Mouse (Mus musculus) embryonic facial prominence, embryonic 11.5 days (tissue): ENCODE data around the gene Mpp3. TPM values are rescaled to one million over a fixed set of nuclear protein-coding genes. Genes with fewer than 3 reads are reported as not detected.

Experiments used
- ATAC-seq: fragments of 200-750 bp; cut with Nextera tagmentation; replicated peaks from 2 replicates; pipeline ENCODE4 v1.8.0; 2017; ENCODE audit warnings: low read depth; ENCODE audit not compliant: insufficient number of reproducible peaks, low FRiP score, low TSS enrichment
- DNase-seq: peaks from one replicate; pipeline ENCODE4 v3.0.0-alpha.2; 2015; ENCODE audit warnings: low spot score
- H3K27ac ChIP-seq: fragments of 300-500 bp; sonication (generic); replicated peaks from 2 replicates; pipeline ENCODE4 v1.5.1; 2014; ENCODE audit warnings: mild to moderate bottlenecking, low read depth, low read length, control low read depth
- H3K27me3 ChIP-seq: fragments of 300-500 bp; sonication (generic); 2 replicates; pipeline ENCODE4 v1.6.1; 2014; ENCODE audit warnings: mild to moderate bottlenecking, low read length, moderate library complexity, mixed read lengths; ENCODE audit not compliant: control insufficient read depth, insufficient read depth
- H3K36me3 ChIP-seq: fragments of 300-500 bp; sonication (generic); replicated peaks from 2 replicates; pipeline ENCODE4 v1.6.1; 2014; ENCODE audit warnings: low read depth, mild to moderate bottlenecking, low read length, moderate library complexity, mixed read lengths; ENCODE audit not compliant: control insufficient read depth, insufficient read depth
- H3K4me1 ChIP-seq: fragments of 300-500 bp; sonication (generic); 2 replicates; pipeline ENCODE4 v1.6.1; 2014; ENCODE audit warnings: low read length, mixed read lengths; ENCODE audit not compliant: control insufficient read depth, insufficient read depth
- H3K4me2 ChIP-seq: fragments of 300-500 bp; sonication (generic); 2 replicates; pipeline ENCODE4 v1.6.1; 2014; ENCODE audit warnings: low read depth, mild to moderate bottlenecking, control low read depth, low read length, moderate library complexity
- H3K4me3 ChIP-seq: fragments of 300-500 bp; sonication (generic); 2 replicates; pipeline ENCODE4 v1.5.1; 2014; ENCODE audit warnings: low read depth, low read length, control low read depth
- H3K9ac ChIP-seq: fragments of 300-500 bp; sonication (generic); replicated peaks from 2 replicates; pipeline ENCODE4 v1.6.1; 2014; ENCODE audit warnings: mild to moderate bottlenecking, control low read depth, low read length
- H3K9me3 ChIP-seq: fragments of 300-500 bp; sonication (generic); replicated peaks from 2 replicates; pipeline ENCODE4 v1.6.1; 2016; ENCODE audit warnings: mild to moderate bottlenecking, low read length, inconsistent platforms, mixed read lengths; ENCODE audit not compliant: control insufficient read depth
- whole genome bisulfite sequencing: fragments of 180-500 bp; shearing (Covaris S2); extraction: QIAGEN DNeasy Blood & Tissue Kit; methylation state at CpG from one replicate; pipeline ENCODE4 v1.1.7; 2014; 5-methylcytosine and 5-hydroxymethylcytosine counted together
- polyA plus RNA-seq: library from polyadenylated mRNA; unstranded; fragments of >200 nt; fragmentation: Nextera tagmentation; extraction: Ambion mirVana; gene quantifications from 2 replicates; pipeline ENCODE4 v1.2.1, GENCODE M21; 2014

Mpp3 gene
- polyA plus RNA-seq, 1 experiment from 2014 or later = 6.3 TPM

GRCm38 (mm10) chr11:102006271-102006670 lies 22.0 kb downstream of the Mpp3 start:
- Histone ChIP-seq H3K27me3 (no peaks in the 10 kb centered on the region), H3K36me3 (no peaks in the 10 kb centered on the region), H3K9ac (no peak overlapping the region), H3K4me2 (no peak overlapping the region), H3K9me3 (no peaks in the 10 kb centered on the region), H3K4me3 (no peak overlapping the region), H3K27ac (no peak overlapping the region), H3K4me1 (no peaks in the 10 kb centered on the region)
- no peak for DNase-seq
- 68% methylated on average over 9 of the region's 9 CpGs for WGBS
- no peak for ATAC-seq

DNA sequence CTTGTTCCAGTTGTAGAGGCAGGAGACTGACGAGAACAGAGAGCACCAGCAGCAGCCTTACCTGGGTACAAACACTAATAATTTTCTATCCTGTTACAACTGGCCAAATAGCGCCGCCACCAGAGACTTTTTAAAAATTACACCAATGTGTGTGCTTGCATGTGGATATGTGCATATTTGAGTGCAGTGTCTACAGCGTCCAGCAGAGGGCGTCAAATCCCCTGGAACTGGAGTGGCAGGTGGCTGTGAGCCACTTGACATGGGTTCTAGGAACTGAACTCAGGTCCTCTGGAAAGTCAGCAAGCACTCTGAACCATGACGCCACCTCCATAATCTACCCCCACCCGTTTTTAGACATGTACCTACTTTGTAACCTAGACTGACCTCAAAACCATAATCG lies 24.0 kb downstream of the Mpp3 start:
- H3K9ac ChIP-seq = no peak overlapping the region
- no peaks in the 10 kb centered on the region for H3K27me3 ChIP-seq
- no peaks in the 10 kb centered on the region for H3K9me3 ChIP-seq
- DNase-seq = no peak
- WGBS = 86% methylated on average over 8 of the region's 8 CpGs
- H3K4me3 ChIP-seq = no peak overlapping the region
- no peak for ATAC-seq
- no peaks in the 10 kb centered on the region for H3K4me1 ChIP-seq
- no peaks in the 10 kb centered on the region for H3K36me3 ChIP-seq
- H3K27ac ChIP-seq = no peak overlapping the region
- H3K4me2 ChIP-seq = no peak overlapping the region

- Histone ChIP-seq H3K4me3 (no peak overlapping the region), H3K27ac (no peak overlapping the region), H3K36me3 (no peaks in the 10 kb centered on the region), H3K9me3 (no peaks in the 10 kb centered on the region), H3K9ac (no peak overlapping the region), H3K27me3 (no peaks in the 10 kb centered on the region), H3K4me2 (no peak overlapping the region), H3K4me1 (no peaks in the 10 kb centered on the region)
- no peak for ATAC-seq
- DNase-seq = no peak
- 56% methylated on average over 4 of the region's 4 CpGs for WGBS
Observed at GRCm38 (mm10) chr11:101999466-101999865, 28.8 kb downstream of the Mpp3 start.

DNA sequence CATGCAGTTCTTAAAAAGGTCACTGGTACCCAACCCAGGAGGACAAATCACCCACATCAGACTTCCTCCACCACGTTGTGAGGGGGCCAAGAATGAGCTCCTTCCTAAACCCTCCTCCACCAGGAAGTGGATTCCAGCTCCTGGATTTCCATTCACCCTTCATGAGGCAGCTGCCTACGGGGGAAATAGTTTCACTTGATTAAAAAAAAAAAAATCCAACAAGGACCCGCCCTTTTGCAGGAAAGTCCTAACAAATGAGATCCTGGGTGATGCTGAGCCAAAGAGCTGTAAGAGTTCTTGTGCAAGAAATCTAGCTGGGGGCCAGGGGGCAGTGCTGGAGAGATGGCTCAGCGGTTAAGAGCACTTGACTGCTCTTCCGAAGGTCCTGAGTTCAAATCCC lies 30.0 kb downstream of the Mpp3 start:
- 51% methylated on average over 5 of the region's 5 CpGs for WGBS
- Histone ChIP-seq H3K4me2 (no peak overlapping the region), H3K4me1 (no peaks in the 10 kb centered on the region), H3K9ac (no peak overlapping the region), H3K9me3 (no peaks in the 10 kb centered on the region), H3K27ac (no peak overlapping the region), H3K4me3 (no peak overlapping the region), H3K36me3 (no peaks in the 10 kb centered on the region), H3K27me3 (no peaks in the 10 kb centered on the region)
- no peak for ATAC-seq
- no peak for DNase-seq

GRCm38 (mm10) chr11:101995938-101996337 lies 32.3 kb downstream of the Mpp3 start:
- no peaks in the 10 kb centered on the region for H3K4me1 ChIP-seq
- H3K27me3 ChIP-seq = no peaks in the 10 kb centered on the region
- H3K9ac ChIP-seq = no peak overlapping the region
- H3K36me3 ChIP-seq = no peaks in the 10 kb centered on the region
- DNase-seq (no peak), ATAC-seq (no peak)
- no peak overlapping the region for H3K27ac ChIP-seq
- no peak overlapping the region for H3K4me2 ChIP-seq
- H3K4me3 ChIP-seq = no peak overlapping the region
- WGBS = 89% methylated on average over 7 of the region's 7 CpGs
- no peaks in the 10 kb centered on the region for H3K9me3 ChIP-seq

GRCm38 (mm10) chr11:101994100-101994499 lies 34.2 kb downstream of the Mpp3 start:
- DNase-seq = no peak
- 59% methylated on average over 8 of the region's 8 CpGs for WGBS
- no peak overlapping the region for H3K4me2 ChIP-seq

GRCm38 (mm10) chr11:101992411-101992810 lies 35.9 kb downstream of the Mpp3 start:
- no peak overlapping the region for H3K27ac ChIP-seq
- DNase-seq = no peak
- ATAC-seq = no peak
- no peak overlapping the region for H3K4me3 ChIP-seq
- WGBS = 84% methylated on average over 7 of the region's 7 CpGs
- no peaks in the 10 kb centered on the region for H3K27me3 ChIP-seq
- H3K9me3 ChIP-seq = no peaks in the 10 kb centered on the region
- no peak overlapping the region for H3K4me2 ChIP-seq
- no peaks in the 10 kb centered on the region for H3K4me1 ChIP-seq
- H3K9ac ChIP-seq = no peak overlapping the region
- no peaks in the 10 kb centered on the region for H3K36me3 ChIP-seq

More at GRCm38 (mm10) chr11:101994100-101994499, 34.2 kb downstream of the Mpp3 start:
- no peaks in the 10 kb centered on the region for H3K27me3 ChIP-seq
- no peaks in the 10 kb centered on the region for H3K4me1 ChIP-seq
- no peak overlapping the region for H3K27ac ChIP-seq
- no peaks in the 10 kb centered on the region for H3K36me3 ChIP-seq
- no peak for ATAC-seq
- no peaks in the 10 kb centered on the region for H3K9me3 ChIP-seq
- H3K9ac ChIP-seq = no peak overlapping the region
- H3K4me3 ChIP-seq = no peak overlapping the region

- H3K4me3 ChIP-seq = no peak overlapping the region
- H3K9me3 ChIP-seq = no peaks in the 10 kb centered on the region
- no peak overlapping the region for H3K9ac ChIP-seq
- H3K4me1 ChIP-seq = no peaks in the 10 kb centered on the region
- no peak for ATAC-seq
- H3K4me2 ChIP-seq = no peak overlapping the region
- no peak overlapping the region for H3K27ac ChIP-seq
- WGBS = 81% methylated on average over 3 of the region's 3 CpGs
- DNase-seq = no peak
- no peaks in the 10 kb centered on the region for H3K27me3 ChIP-seq
- no peaks in the 10 kb centered on the region for H3K36me3 ChIP-seq
Observed at GRCm38 (mm10) chr11:101991813-101992212, 36.4 kb downstream of the Mpp3 start.
